Mouse (Mus musculus) fat pad, adult 2 months (tissue): ENCODE data around the gene Pla2g5.
"Not testable (repeated sequence)": the region's sequence is repeated elsewhere in the genome, so short reads cannot be mapped to it uniquely, and the experiment has no call there.

Experiments
- DNase-seq: peaks from one replicate; pipeline ENCODE4 v3.0.0-alpha.2; 2011; ENCODE audit warnings: low read depth, low spot score; ENCODE audit errors: extremely low read depth

Gene Pla2g5

DNA sequence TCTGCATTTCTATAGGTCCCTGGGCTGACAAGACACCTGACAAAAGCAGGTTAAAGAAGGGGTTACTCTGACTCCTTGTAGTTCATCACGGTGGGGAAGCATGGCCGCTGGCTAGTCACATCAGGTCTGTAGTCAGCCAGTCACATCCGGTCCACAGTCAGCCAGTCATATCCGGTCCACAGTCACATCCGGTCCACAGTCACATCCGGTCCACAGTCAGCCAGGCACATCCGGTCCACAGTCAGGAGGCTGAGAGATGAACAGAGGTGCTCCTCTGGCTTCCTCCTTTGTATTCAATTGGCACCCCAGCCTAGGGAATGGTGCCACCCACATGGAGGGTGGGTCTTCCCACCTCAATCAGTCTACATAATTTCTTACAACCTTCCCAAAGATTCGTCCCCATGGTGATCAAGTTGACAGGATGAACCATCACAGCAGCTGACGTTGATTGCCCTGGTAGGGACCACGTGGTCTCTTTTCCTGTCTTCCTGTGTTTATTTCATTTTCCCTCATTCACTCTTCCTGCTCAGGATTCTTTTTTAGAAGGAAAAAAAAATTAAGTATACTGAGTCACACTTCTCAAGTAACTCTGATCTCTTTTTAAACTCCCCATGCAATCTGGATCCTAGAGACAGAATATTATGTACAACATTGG, at the start of gene Pla2g5:
Gene Pla2g5 (minus strand): TSS at position 139 of the 655 bp plus-strand sequence.
- no peak for DNase-seq

DNA sequence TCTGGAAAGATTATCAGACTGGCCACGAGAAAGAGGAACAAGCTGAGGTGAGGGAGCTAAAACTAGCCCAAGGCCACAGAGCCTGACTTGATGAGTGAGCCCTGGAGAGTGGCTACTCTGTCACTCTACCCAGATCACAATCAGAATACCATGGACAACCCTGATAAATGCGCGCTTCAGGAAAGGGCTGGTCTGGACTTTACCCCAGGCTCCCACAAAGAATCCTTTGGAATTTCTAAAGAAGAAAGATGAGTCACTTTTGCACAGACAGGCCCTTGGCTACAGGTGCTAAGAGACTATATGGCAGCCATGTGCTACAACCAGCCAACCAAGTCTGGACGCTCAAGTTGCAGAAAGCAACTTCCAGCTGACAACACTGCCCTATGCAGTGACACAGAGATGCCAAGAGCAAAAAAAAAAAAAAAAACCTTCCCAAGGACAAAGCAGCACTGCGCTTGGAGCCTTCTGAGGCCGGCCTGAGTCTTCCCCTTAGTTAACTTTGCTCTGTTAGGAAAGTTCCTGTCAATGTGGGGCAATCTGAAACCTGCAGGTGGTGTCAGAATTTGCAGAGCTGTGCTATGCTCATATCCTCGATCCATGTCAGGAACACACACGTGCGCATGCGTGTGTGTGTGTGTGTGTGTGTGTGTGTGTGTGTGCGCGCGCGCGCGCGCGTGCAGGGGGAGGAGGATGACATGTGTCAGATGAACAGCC, 42.5 kb upstream of the Pla2g5 start:
- DNase-seq: no peak

DNA sequence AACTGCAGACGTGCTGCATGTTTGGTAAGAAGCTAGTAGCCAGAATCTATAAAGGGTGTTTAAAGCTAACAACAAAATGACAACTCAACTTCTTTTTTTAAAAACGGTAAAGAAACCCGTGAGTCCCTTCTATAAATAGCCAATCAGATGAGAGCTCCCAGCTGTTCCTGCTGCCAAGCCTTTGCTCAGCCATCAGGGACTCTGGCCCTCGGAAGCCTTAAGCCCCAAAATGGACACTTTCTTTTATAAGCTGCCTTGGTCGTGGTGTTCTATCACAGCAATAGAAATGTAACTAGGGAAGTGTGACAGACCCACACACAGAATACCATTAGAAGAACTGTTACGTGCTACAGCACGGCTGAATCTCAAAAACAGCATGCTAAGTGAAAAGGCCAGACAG, 36.1 kb upstream of the Pla2g5 start:
- DNase-seq: no peak

DNA sequence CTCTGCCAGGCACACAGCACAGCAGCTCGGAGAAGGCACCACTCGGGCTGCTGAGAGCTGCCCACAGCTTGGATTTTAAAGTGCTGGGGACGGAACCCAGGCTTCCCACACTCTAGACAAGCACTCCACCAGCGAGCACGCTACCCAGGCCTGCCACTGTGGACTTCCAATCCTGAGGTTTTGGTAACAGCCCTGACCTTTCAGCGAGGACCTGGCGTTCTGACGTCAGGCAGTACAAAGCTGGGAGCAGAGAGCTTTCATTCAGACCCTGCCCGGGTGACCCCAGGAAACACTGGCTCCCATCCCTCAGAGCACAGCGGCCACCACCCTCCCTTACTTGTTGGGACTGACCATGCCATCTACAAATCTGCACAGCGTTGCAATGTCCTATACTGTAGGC, 30.5 kb upstream of the Pla2g5 start:
- not testable (repeated sequence) for DNase-seq

DNA sequence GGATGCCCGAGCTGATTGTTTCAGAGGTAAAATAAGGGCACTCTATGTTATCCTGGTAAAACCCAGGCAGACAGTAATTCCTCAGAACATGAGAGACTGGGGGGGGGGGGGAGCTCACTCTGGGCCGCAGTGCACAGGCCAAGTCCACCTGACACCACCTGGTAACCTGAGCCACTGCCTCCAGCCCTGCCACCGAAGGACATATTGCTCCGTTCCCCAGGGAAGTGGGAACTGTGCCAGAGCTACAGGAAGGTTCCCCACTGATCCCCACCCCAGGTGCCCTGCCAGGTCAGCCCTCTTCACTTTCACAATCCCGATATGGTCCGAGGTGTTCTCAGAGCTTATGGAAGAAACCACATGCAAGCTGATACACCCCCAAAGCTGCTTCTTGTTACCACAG, 29.4 kb upstream of the Pla2g5 start:
- no peak for DNase-seq

DNA sequence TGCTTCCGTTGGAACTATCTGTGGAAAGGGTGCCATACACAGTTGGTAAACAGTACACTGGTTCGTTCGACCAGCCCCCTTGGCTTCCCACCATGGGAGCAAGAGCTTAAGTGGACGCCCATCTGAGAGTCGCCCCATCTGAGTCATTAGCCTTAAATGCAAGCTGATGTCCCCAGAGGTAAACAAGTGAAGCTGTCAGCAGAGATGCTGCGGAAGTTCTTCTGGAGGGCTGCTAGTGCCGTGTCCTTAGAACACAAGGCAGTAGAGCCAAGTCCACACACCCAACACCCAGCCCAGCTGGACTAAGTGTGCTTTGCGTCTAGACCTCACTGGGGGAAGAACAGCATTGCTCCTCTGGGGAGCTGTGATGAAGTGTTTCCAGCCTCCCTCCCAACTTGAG, 26.4 kb upstream of the Pla2g5 start:
- no peak for DNase-seq

DNA sequence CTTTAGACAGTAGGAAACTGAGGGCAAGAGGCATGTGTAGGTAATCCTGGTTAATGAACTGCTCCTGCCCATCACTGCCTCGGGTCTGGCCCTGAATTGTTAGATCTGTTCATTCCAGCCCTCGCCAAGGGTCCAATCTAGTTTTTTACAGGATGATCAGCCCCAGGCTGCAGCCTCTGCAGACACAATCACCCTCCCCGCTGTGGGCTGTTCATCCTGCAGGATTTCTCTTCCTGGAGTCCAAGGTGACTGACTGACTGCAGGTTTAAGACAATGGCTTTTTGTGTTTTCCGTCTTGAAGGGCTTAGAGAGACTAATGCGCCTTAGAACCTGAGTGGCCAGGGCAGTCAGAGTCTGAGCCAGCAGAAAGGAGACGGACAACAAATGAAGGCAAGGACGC, 25.9 kb upstream of the Pla2g5 start:
- no peak for DNase-seq

DNA sequence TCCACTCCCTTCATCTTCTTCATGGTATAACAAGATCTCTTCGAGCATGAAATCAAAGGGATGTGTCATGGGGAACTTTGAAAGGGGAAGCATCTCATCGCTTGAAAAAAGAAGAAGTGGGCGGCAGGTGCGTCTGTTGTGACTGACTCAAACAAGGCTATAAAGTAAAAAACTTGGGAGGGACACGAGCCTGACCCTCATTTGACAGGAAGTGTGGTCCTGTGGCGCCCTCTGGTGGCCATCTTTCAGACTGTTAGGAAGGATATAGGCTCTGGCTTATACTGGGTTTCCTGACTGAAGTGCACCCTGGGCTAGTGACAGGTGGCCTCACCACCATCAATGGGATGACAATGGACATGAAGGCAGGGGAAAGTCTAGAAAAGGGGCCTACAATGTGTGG, 21.0 kb upstream of the Pla2g5 start:
- no peak for DNase-seq

DNA sequence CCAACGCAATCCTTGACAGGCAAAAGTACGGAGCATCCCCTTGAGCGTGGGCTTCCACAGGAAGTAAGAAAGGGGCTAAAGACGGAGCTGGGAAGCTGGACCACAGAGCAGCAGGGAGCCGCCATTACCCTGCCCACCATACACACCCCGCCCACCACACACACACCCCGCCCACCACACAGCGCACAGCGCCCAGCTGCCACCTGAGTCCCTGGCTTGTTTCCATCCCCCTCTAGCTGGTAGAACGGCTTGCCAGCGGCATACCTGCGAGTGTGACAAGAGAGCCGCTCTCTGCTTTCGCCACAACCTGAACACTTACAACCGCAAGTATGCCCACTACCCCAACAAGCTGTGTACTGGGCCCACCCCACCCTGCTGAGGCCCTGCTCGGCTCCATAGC, 18.9 kb upstream of the Pla2g5 start:
- DNase-seq: no peak

DNA sequence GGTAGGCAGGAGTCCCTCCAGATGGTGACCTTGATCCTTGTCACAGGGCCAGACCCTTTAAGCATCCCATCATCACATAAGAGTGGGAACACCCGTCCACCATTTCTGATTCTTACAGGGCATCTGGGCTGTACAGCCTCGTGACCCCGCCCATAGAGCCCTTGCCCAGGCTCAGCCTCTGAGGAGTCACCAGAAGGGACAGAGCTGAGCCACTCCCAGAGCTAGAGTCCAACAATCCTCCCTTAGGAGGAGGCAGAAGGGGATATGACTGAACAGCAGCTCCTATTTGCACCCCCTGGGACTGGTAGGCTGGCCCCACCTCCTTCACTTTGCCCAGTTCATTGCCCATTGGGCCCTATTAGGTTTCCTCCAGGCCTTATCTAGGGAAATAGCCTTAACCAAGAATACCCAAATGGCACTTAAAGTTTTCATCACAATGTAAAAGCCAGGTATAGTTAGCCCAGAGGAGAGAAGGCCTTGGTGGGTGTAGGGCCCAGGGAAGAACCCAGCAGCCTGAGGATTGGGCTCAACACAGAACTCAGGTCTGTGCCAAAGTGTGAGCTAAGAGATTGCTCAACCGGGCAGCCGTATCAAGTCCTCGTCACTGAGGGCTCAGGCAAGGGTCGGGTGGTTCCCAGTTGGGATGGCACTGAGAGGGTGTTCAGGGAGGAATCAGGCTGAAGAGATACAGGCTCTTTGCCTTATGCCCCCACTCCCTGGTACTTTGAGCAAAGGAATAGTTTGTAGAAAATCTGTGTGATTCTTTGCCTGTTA, 17.7 kb upstream of the Pla2g5 start:
- DNase-seq: no peak

DNA sequence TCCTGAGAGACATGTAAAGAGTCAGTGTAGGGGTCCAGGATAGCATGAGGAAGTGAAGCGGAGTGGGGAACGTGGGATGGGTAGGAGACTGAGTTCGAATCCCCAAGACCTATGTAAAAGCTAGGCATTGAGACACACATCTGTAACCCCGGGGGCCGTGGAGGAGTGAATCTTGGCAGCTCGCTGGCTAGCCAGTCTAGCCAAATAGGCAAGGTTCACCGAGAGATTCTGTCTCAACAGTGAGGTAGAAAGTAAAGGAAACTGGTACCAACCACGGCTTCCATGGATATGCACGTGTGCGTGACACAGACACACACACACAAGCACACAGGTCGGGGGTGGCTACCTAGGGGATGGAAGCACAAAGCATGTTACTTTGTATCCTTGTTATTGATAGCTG, 16.5 kb upstream of the Pla2g5 start:
- DNase-seq: no peak

DNA sequence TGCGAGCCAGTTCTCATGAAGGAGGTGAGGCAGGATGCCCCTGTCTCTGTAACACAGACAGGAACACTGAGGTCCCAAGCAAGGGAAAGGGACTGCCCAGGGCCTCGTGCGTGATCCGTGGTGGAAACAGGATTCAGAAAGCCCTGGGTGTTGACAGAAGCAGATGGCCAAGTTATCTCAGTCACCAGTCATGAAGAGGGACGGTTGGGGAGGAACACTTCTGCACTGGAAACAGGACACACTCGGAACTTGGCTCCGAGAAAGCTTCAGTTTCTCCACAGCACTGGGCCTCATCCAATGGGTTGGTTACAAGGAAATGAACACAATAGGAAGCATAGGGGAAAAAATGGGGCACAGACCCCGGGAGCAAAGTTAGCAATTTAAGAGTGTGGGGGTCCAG, 15.5 kb upstream of the Pla2g5 start:
- DNase-seq: no peak

DNA sequence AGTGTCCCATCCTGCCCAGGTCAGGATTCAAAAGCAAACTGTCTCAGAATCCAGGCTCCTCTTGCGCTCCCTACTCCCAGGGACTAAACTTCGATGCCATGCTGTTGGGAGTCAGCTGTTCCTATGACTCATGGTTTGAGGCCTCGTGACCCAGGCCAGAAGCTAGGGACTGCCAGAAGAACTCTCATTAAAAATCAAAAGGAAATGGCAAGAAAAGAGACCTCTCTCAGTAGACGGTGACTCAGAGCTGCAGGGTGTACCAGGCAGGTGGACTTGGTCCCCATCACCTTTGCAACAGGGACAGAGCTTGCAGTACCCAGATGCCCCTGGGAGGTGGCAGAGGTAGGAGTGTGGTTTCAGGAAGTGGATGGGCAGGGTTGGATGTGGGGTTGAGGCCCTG, 14.4 kb upstream of the Pla2g5 start, which contains the start of gene Pla2g2e:
Gene Pla2g2e (plus strand): TSS at position 212 of the 400 bp plus-strand sequence.
- no peak for DNase-seq

DNA sequence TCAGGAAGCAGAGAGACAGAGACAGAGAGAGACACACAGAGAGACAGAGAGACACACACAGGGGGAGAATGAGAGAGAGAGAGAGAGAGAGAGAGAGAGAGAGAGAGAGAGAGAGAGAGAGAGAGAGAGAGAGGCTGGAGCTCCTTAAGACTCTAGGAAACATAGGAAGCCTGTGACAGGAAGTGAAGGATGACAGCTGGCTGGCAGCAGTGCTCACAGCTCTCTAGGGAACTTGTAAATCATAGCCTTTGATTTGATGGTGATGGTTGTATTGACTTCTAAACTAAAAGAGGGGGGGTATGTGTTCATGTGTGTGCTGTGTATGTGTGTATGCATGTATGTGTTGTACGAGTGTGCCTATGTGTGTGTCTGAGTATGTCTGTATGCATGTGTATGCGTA, 12.7 kb upstream of the Pla2g5 start:
- DNase-seq: no peak

DNA sequence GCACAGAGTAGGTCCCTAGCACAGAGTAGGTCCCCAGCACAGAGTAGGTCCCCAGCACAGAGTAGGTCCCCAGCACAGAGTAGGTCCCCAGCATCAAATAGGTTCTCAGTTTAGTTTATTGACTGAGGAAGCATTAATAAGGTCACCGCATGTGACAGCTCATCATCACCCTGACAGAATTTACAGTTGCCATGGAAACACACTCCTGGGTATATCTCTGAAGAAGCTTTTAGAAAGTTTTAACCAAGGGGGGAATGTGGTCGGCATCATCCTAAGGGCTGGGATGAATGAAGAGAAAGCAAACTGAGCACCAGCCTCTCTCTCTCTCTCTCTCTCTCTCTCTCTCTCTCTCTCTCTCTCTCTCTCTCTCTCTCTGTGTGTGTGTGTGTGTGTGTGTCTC, 12.0 kb upstream of the Pla2g5 start:
- not testable (repeated sequence) for DNase-seq

DNA sequence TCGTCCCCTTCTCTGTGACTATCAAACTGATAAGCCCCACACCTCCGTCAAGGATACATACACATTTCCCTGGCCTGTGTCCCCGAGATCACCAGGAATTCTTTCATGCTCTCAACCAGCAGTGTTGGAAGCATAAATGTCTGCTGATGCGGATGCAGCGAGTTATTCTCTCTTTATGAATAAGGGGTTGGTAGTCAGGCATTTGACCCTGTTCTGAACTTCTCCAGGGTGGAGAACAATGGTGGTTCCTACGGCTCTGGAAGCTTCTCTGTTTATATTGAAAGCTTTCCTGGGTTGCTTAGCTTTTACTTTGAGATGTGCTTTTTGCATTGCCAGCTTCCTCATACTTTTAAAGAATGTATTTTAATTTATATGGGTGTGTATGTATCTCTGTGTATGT, 10.6 kb upstream of the Pla2g5 start, which contains the start of gene Gm13030:
Gene Gm13030 (minus strand): TSS at position 101 of the 400 bp plus-strand sequence.
- DNase-seq: no peak

DNA sequence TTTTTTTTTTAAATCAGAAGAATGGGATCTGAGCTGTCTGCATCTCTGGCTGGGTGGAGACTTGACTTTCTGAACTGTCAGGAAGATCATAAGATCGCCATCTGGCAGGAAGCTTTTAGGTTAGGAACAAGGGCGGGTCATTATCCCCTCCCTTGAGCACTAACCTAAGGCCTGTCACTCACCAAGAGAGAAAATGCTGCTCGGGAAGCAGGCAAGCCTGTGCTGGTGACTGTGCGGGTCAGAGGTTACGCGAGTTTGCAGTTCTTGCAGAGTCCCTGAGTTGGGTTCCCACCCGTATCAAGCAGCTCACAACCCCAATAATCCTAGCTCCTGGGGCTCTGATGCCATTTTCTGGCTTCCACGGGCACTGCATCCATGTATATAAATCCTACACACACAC, 5.4 kb upstream of the Pla2g5 start:
- DNase-seq: no peak

DNA sequence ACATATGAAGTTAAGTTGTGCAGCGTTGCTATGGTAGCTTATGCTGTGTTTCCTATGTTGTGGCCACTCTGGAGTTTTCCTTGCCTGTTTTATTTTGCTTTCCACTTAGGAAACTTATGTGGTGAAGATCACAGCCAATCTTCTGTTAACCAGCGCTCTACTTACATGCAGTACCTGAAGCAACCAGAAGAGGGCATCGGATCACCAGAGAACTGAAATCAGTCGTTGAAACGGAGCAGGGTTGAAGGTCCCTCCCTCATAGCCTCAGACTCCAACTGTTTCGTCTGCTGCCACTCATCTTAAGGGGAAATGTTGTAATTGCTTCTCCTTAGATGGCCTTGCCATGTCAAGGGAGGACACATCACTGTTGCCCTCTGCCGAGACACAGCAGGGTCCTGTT, 3.1 kb upstream of the Pla2g5 start:
- DNase-seq: no peak

DNA sequence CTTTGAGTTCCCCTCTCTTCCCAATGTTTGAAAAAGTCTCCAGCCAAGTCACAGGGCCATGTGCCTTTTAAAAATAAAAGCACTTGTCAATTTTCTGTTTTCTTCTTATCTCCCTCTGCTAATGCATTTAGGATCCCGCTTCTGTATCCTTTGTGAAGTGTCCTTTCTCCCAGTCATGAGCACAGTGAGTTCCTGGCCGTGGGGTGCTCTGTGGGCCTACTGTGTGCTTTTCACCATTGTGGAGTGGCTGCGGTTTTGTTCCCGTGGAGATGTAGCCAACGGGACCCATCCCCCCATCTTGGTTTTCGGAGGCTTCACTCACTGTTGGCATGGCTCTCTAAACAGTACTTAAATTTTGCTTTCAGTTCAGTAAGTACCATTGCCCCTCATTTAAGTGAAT, 2.7 kb upstream of the Pla2g5 start:
- DNase-seq: no peak

DNA sequence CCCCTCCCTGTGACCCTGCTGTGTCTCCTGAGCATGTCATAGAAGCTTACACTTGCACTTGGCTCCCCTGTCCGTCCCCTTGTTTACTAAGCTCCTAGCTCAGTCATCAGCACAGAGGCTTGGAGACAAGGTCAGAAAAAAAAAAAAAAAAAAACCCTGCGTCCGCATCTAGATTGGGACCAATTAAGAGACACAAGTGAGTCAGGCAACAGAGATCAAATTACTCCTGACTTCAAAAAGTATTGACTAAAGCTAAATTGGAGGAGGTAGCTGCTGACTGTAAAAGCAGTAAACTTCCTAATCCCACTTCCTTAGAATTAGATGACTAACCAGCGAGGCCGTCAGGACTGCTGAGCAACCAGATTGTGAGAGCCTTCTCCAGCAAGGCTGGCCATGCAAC, 1.8 kb upstream of the Pla2g5 start:
- no peak for DNase-seq

DNA sequence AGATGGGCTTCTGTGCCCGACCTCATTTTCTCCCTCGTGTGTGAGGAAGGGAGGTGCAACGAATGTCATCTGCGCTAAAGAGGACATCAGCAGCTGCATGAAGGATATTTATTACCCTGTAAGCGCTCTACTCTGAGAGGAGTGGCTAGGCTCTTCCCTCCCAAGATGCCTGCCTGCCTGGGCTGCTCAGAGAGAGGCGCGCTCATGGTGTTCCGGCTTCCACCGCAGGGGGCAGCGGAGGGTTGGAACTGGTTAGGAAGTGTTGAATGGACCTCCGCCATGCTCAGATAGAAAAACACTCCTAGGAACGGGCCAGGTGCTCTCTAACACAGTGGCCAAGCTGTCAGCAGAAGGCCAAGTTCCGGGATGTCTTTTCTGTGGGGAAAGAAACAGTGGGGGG, 3.6 kb downstream of the Pla2g5 start:
- DNase-seq: no peak

DNA sequence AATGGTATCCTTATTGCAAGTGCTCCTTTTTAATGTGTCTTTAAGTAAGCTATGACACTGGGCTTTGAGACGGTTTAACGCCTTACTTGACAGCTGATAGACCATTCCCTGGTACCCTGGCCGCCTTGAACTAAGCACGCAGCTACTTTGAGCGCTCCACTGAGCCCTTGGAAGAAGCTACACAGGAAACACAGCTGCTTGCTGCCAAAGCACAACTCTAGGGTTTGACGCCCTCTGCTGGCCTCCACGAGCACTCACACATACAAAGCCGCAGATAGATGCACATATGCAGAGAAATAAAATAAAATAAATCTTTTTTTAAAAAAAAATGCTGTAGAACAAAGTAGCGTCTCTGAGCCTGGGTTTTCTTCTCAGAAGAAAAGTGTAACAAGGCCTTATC, 4.0 kb downstream of the Pla2g5 start:
- no peak for DNase-seq
